8 mouse cellular contexts compared by ENCODE assay signal in the genomic region with DNA sequence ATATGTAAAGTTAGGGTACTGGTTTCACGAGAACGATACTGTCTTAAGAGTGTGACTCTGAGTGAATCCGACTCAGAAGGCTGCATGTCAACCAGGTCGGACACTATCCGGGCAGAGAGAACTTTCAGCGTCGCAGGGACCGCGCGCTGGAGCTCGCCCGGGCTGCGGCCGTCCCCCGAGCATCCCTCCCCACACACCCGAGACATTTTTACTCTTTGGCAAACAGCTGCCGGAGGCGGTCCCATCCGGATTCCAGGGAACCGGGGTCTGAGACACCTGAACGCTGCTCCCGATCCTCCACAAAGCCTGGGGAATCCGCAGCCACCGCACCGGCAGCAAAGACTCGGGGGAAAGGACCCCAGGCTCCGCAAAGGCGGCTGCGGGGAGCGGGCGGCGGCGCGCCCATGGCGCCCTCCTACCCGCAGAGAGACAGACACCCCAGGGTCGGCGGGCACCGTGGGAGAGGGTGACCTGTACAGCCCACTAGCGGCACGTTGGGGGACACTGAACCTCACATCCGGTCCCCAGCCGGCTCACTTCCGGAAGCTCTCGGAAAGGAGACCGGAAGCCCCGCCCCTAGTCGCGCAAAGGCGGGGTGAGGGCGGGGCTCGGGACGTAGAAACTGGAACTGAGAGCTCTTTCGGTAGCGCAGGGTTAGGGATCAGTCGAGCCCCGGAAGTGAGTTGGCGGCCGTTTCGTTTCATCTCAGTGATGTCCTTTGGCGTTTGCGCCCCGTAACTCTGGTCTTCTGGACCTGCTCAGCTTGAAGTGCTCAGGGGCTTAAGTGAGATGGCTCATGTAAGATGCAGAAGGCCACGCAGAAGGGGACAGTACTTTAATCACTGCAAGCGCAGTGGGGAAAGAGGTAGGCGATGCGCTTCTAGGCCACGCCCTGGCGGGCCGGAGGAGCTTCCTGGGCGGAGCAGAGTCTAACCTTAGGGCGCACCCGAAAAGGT. TPM values are rescaled to one million over a fixed set of nuclear protein-coding genes. Genes with fewer than 3 reads are reported as not detected.
DNase-seq lines count a peak whose midpoint lies in the region; ATAC-seq and TF ChIP-seq lines count a peak whose summit lies in the region.

A gene (minus strand): TSS at position 535 of the 956 bp plus-strand sequence.

- no peaks in the 10 kb centered on the region for H3K9me3 ChIP-seq in E14TG2a.4 (ENCODE audit: low read length)
- no peaks in the 10 kb centered on the region for H3K9me3 ChIP-seq in forebrain, embryonic 12.5 days
- no peaks in the 10 kb centered on the region for H3K9me3 ChIP-seq in heart, postnatal 0 days (replicated peaks; ENCODE audit: control insufficient read depth, low read length)
- H3K9me3 ChIP-seq in liver, embryonic 16.5 days (replicated peaks; ENCODE audit: control insufficient read depth, low read length) = no peaks in the 10 kb centered on the region
- no peaks in the 10 kb centered on the region for H3K9me3 ChIP-seq in neural tube, embryonic 13.5 days

- no peak for TF ChIP-seq CTCF in E14TG2a.4 (conservative IDR thresholded peaks at IDR 0.05; ENCODE audit: low read length)
- no peak for TF ChIP-seq CTCF in heart, postnatal 0 days (IDR thresholded peaks at IDR 0.05; ENCODE audit: low read depth)
- TF ChIP-seq CTCF in testis, adult 2 months (IDR thresholded peaks at IDR 0.05; ENCODE audit: control insufficient read depth, insufficient read depth, insufficient replicate concordance, low read depth, low read length) = no peak

- peaks cover 50% of the 10 kb centered on the region for H3K36me3 ChIP-seq in E14TG2a.4 (ENCODE audit: insufficient read depth, low read length)
- peaks cover 46% of the 10 kb centered on the region for H3K36me3 ChIP-seq in forebrain, embryonic 12.5 days (replicated peaks)
- H3K36me3 ChIP-seq in heart, postnatal 0 days (replicated peaks; ENCODE audit: control insufficient read depth, insufficient read depth, low read length) = peaks cover 38% of the 10 kb centered on the region
- H3K36me3 ChIP-seq in liver, embryonic 16.5 days (ENCODE audit: control insufficient read depth, insufficient read depth) = 0 out of 2 replicates have a peak, but pooled peaks cover 3% of the 10 kb centered on the region
- H3K36me3 ChIP-seq in neural tube, embryonic 13.5 days = peaks cover 45% of the 10 kb centered on the region
- H3K36me3 ChIP-seq in testis, adult 2 months (ENCODE audit: control insufficient read depth, insufficient read depth, low read length) = no peaks in the 10 kb centered on the region

- peak within 1 kb of the TSS; percentile 94 for H3K4me3 ChIP-seq in E14TG2a.4 (replicated peaks; ENCODE audit: low read length)
- peak within 1 kb of the TSS; percentile 93 for H3K4me3 ChIP-seq in forebrain, embryonic 12.5 days (replicated peaks)
- H3K4me3 ChIP-seq in heart, postnatal 0 days (ENCODE audit: low read depth, low read length) = peak within 1 kb of the TSS; percentile 77
- H3K4me3 ChIP-seq in liver, embryonic 16.5 days (ENCODE audit: low read depth, low read length) = peak within 1 kb of the TSS; percentile 99
- peak within 1 kb of the TSS; percentile 96 for H3K4me3 ChIP-seq in neural tube, embryonic 13.5 days
- peak within 1 kb of the TSS; percentile 99 for H3K4me3 ChIP-seq in testis, adult 2 months (ENCODE audit: control insufficient read depth, low read depth, low read length)

- peak; percentile 98 for ATAC-seq in forebrain, embryonic 12.5 days (ENCODE audit: low FRiP score)
- ATAC-seq in heart, postnatal 0 days (ENCODE audit: insufficient read depth, low read depth) = peak; percentile 98
- peak; percentile 98 for ATAC-seq in liver, embryonic 16.5 days (ENCODE audit: low read depth)
- ATAC-seq in neural tube, embryonic 13.5 days (ENCODE audit: low read depth) = peak; percentile 99

- peak within 1 kb of the TSS; percentile 95 for H3K27ac ChIP-seq in forebrain, embryonic 12.5 days
- H3K27ac ChIP-seq in heart, postnatal 0 days (ENCODE audit: low read depth) = peak within 1 kb of the TSS; percentile 92
- H3K27ac ChIP-seq in liver, embryonic 16.5 days (ENCODE audit: low read length) = peak within 1 kb of the TSS; percentile 98
- peak within 1 kb of the TSS; percentile 94 for H3K27ac ChIP-seq in neural tube, embryonic 13.5 days (replicated peaks)
- peak within 1 kb of the TSS; percentile 98 for H3K27ac ChIP-seq in testis, adult 2 months (ENCODE audit: control insufficient read depth, insufficient read depth, low read depth, low read length)

- WGBS in forebrain, embryonic 12.5 days = under 1% methylated on average over 70 of the region's 73 CpGs
- WGBS in heart, postnatal 0 days = under 1% methylated on average over 73 of the region's 73 CpGs
- under 1% methylated on average over 73 of the region's 73 CpGs for WGBS in liver, embryonic 16.5 days (ENCODE audit: insufficient replicate concordance)
- under 1% methylated on average over 73 of the region's 73 CpGs for WGBS in neural tube, embryonic 13.5 days

- TF ChIP-seq EP300 in heart, postnatal 0 days (IDR thresholded peaks at IDR 0.05; ENCODE audit: low read depth) = peak; percentile 79

- peak; percentile 97 for DNase-seq in c-Kit-positive CD71-positive TER-119-positive erythroid progenitor cells, embryonic 14.5 days (ENCODE audit: low spot score)
- peak; percentile 96 for DNase-seq in heart, postnatal 0 days (ENCODE audit: low spot score)
- peak; percentile 96 to 98 for DNase-seq in kidney, postnatal 4 days

- no peaks in the 10 kb centered on the region for H3K27me3 ChIP-seq in E14TG2a.4 (ENCODE audit: insufficient read depth, low read length)
- no peaks in the 10 kb centered on the region for H3K27me3 ChIP-seq in forebrain, embryonic 12.5 days
- no peaks in the 10 kb centered on the region for H3K27me3 ChIP-seq in heart, postnatal 0 days (ENCODE audit: control insufficient read depth, insufficient read depth, low read length)
- no peaks in the 10 kb centered on the region for H3K27me3 ChIP-seq in liver, embryonic 16.5 days (ENCODE audit: control insufficient read depth, insufficient read depth, low read depth, low read length)
- H3K27me3 ChIP-seq in neural tube, embryonic 13.5 days = no peaks in the 10 kb centered on the region
- H3K27me3 ChIP-seq in testis, adult 2 months (ENCODE audit: control insufficient read depth, insufficient read depth, low read length) = no peaks in the 10 kb centered on the region

- peak within 1 kb of the TSS; percentile 84 for H3K9ac ChIP-seq in forebrain, embryonic 12.5 days
- H3K9ac ChIP-seq in heart, postnatal 0 days (replicated peaks; ENCODE audit: low read depth, low read length) = peak within 1 kb of the TSS; percentile 87
- H3K9ac ChIP-seq in liver, embryonic 16.5 days (ENCODE audit: low read depth, low read length) = peak within 1 kb of the TSS; percentile 97
- H3K9ac ChIP-seq in neural tube, embryonic 13.5 days = peak within 1 kb of the TSS; percentile 93

- peak within 1 kb of the TSS; percentile 60 for H3K4me2 ChIP-seq in forebrain, embryonic 12.5 days
- peak within 1 kb of the TSS; percentile 63 for H3K4me2 ChIP-seq in heart, postnatal 0 days (ENCODE audit: low read depth, low read length)
- peak within 1 kb of the TSS; percentile 81 for H3K4me2 ChIP-seq in liver, embryonic 16.5 days (ENCODE audit: low read depth, low read length)
- H3K4me2 ChIP-seq in neural tube, embryonic 13.5 days = peak within 1 kb of the TSS; percentile 68

- peaks cover 24% of the 10 kb centered on the region for H3K4me1 ChIP-seq in E14TG2a.4 (replicated peaks; ENCODE audit: low read depth, low read length)
- peaks cover 18% of the 10 kb centered on the region for H3K4me1 ChIP-seq in forebrain, embryonic 12.5 days
- H3K4me1 ChIP-seq in heart, postnatal 0 days (ENCODE audit: control insufficient read depth, insufficient read depth) = peaks cover 5% of the 10 kb centered on the region; the same call in 1 of the 2 replicates
- H3K4me1 ChIP-seq in liver, embryonic 16.5 days (ENCODE audit: control insufficient read depth, low read depth, low read length) = peaks cover 12% of the 10 kb centered on the region
- H3K4me1 ChIP-seq in neural tube, embryonic 13.5 days (replicated peaks) = peaks cover 15% of the 10 kb centered on the region
- peaks cover 4% of the 10 kb centered on the region; the same call in 1 of the 2 replicates for H3K4me1 ChIP-seq in testis, adult 2 months (ENCODE audit: control insufficient read depth, insufficient read depth, low read length)

- TF ChIP-seq POLR2A in testis, adult 2 months (IDR thresholded peaks at IDR 0.05; ENCODE audit: control insufficient read depth, low read depth, low read length) = peak; percentile 92

RNA-seq across cellular contexts. Expression of the gene that starts here (rescaled TPM):
- 30.5 and 37.0 TPM in 2 replicates for polyA plus RNA-seq in forebrain, embryonic 12.5 days (2016; fragmentation: Nextera tagmentation; extraction: Ambion mirVana)
- total RNA-seq in heart, postnatal 0 days (2014; rRNA removed; ENCODE audit: low replicate concordance) = 46.2 and 90.1 TPM in 2 replicates
- 47.4 and 51.0 TPM in 2 replicates for polyA plus RNA-seq in heart, postnatal 0 days (2015; fragmentation: Nextera tagmentation; extraction: Ambion mirVana)
- 10.6 and 11.2 TPM in 2 replicates for polyA plus RNA-seq in liver, embryonic 16.5 days (2015; fragmentation: Nextera tagmentation; extraction: Ambion mirVana)
- polyA plus RNA-seq in neural tube, embryonic 13.5 days (2015; fragmentation: Nextera tagmentation; extraction: Ambion mirVana) = 39.6 and 39.9 TPM in 2 replicates
- 5.3 and 6.4 TPM in 2 replicates for polyA plus RNA-seq in testis, adult 2 months (2012; rRNA removed)

Comparison
In these comparisons a context has a peak if more than half of its experiments do, and no peak if none do; other contexts are left out.
1. Peak in every context shown above with its lines: DNase-seq, ATAC-seq, H3K4me3 ChIP-seq and H3K27ac ChIP-seq.